9 mouse cellular contexts compared by ENCODE assay signal in the genomic region with DNA sequence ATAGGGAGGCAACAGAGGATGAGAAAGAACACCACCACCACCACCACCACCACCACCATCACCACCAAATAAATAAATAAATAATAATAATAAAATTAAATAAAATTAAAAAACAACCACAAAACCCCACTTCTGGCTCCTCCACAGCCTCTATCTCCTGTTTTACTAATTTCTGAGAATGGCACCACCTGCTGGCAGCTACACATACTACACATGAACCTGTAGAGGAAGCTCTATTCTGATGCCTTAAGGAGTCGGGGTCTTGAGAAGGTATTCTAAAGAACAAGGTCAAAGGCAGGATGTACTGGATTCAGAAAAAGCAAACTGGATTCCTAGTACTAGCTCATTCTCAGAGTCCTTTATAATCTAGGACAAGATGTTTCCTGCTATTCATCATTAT.
A peak's percentile ranks its signal among the peaks of the same experiment; 100 is the strongest.
DNase-seq lines count a peak whose midpoint lies in the region; ATAC-seq and TF ChIP-seq lines count a peak whose summit lies in the region.
"Had no signal": no experiment of that assay in that cellular context is flagged by ENCODE, and none has a peak within 500 bp of the region (broad histone marks: within the 10 kb centered on the region; RNA-seq: fewer than 3 reads in every experiment).

No protein-coding gene starts in this region.

- no peak overlapping the region for H3K4me2 ChIP-seq in forebrain, embryonic 11.5 days (ENCODE audit: low read depth, low read length, severe bottlenecking)
- H3K4me2 ChIP-seq in forebrain, embryonic 12.5 days, result no peak overlapping the region
- no peak overlapping the region for H3K4me2 ChIP-seq in midbrain, embryonic 11.5 days
- H3K4me2 ChIP-seq in midbrain, embryonic 13.5 days (replicated peaks), result no peak overlapping the region
- H3K4me2 ChIP-seq in lung, embryonic 14.5 days, result no peak overlapping the region
- H3K4me2 ChIP-seq: hindbrain, embryonic 15.5 days had no signal

- H3K36me3 ChIP-seq in forebrain, embryonic 11.5 days (ENCODE audit: control insufficient read depth, insufficient read depth, low read length), result no peaks in the 10 kb centered on the region
- H3K36me3 ChIP-seq in forebrain, embryonic 12.5 days (replicated peaks), result no peaks in the 10 kb centered on the region
- no peaks in the 10 kb centered on the region for H3K36me3 ChIP-seq in midbrain, embryonic 11.5 days (ENCODE audit: control insufficient read depth, insufficient read depth, low read length)
- no peaks in the 10 kb centered on the region for H3K36me3 ChIP-seq in midbrain, embryonic 13.5 days
- no peaks in the 10 kb centered on the region for H3K36me3 ChIP-seq in lung, embryonic 14.5 days (ENCODE audit: insufficient read depth)
- H3K36me3 ChIP-seq: hindbrain, embryonic 15.5 days had no signal

- 86% methylated on average over 1 of the region's 1 CpGs for WGBS in forebrain, embryonic 11.5 days
- 63% methylated on average over 1 of the region's 1 CpGs for WGBS in forebrain, embryonic 12.5 days
- 90% methylated on average over 1 of the region's 1 CpGs for WGBS in midbrain, embryonic 11.5 days
- WGBS in midbrain, embryonic 13.5 days, result 83% methylated on average over 1 of the region's 1 CpGs
- WGBS in lung, embryonic 14.5 days, result 57% methylated on average over 1 of the region's 1 CpGs

- no peaks in the 10 kb centered on the region for H3K4me1 ChIP-seq in forebrain, embryonic 11.5 days (replicated peaks; ENCODE audit: control insufficient read depth, insufficient read depth, low read length)
- no peaks in the 10 kb centered on the region for H3K4me1 ChIP-seq in forebrain, embryonic 12.5 days
- H3K4me1 ChIP-seq in midbrain, embryonic 11.5 days (ENCODE audit: control insufficient read depth, insufficient read depth, low read length), result no peaks in the 10 kb centered on the region; the same call in 1 of the 2 replicates
- H3K4me1 ChIP-seq in midbrain, embryonic 13.5 days (replicated peaks), result peaks cover 6% of the 10 kb centered on the region; the same call in 1 of the 2 replicates
- no peaks in the 10 kb centered on the region for H3K4me1 ChIP-seq in lung, embryonic 14.5 days (ENCODE audit: insufficient read depth)

- H3K27ac ChIP-seq in forebrain, embryonic 11.5 days (ENCODE audit: low read depth, low read length), result no peak overlapping the region
- no peak overlapping the region for H3K27ac ChIP-seq in forebrain, embryonic 12.5 days
- no peak overlapping the region for H3K27ac ChIP-seq in midbrain, embryonic 11.5 days (ENCODE audit: low read depth, low read length)
- no peak overlapping the region for H3K27ac ChIP-seq in midbrain, embryonic 13.5 days
- H3K27ac ChIP-seq in lung, embryonic 14.5 days (ENCODE audit: low read depth), result no peak overlapping the region
- H3K27ac ChIP-seq: hindbrain, embryonic 15.5 days had no signal

- no peaks in the 10 kb centered on the region for H3K9me3 ChIP-seq in forebrain, embryonic 11.5 days (ENCODE audit: control insufficient read depth, low read length)
- H3K9me3 ChIP-seq in forebrain, embryonic 12.5 days, result no peaks in the 10 kb centered on the region
- H3K9me3 ChIP-seq in midbrain, embryonic 11.5 days (ENCODE audit: control insufficient read depth, low read length), result no peaks in the 10 kb centered on the region
- no peaks in the 10 kb centered on the region for H3K9me3 ChIP-seq in midbrain, embryonic 13.5 days
- no peaks in the 10 kb centered on the region for H3K9me3 ChIP-seq in lung, embryonic 14.5 days (ENCODE audit: low read depth, low read length)
- H3K9me3 ChIP-seq: hindbrain, embryonic 15.5 days had no signal

- no peak for ATAC-seq in forebrain, embryonic 11.5 days (replicated peaks; ENCODE audit: low FRiP score)
- no peak for ATAC-seq in forebrain, embryonic 12.5 days (ENCODE audit: low FRiP score)
- ATAC-seq in midbrain, embryonic 11.5 days (ENCODE audit: low FRiP score), result 0 out of 2 replicates have a peak, but pooled peaks have one; percentile 52
- no peak for ATAC-seq in midbrain, embryonic 13.5 days
- ATAC-seq in granulocyte monocyte progenitor cell, adult 5-6 weeks (replicated peaks; ENCODE audit: poor library complexity, severe bottlenecking), result 0 out of 2 replicates have a peak, but pooled peaks have one; percentile 52
- ATAC-seq in lung, embryonic 14.5 days (ENCODE audit: insufficient read depth), result no peak

- no peak overlapping the region for H3K9ac ChIP-seq in forebrain, embryonic 11.5 days (ENCODE audit: low read length)
- no peak overlapping the region for H3K9ac ChIP-seq in forebrain, embryonic 12.5 days
- no peak overlapping the region for H3K9ac ChIP-seq in midbrain, embryonic 11.5 days (ENCODE audit: low read length)
- H3K9ac ChIP-seq in midbrain, embryonic 13.5 days (replicated peaks), result no peak overlapping the region
- H3K9ac ChIP-seq in lung, embryonic 14.5 days, result no peak overlapping the region
- H3K9ac ChIP-seq: hindbrain, embryonic 15.5 days had no signal

- no peaks in the 10 kb centered on the region for H3K27me3 ChIP-seq in forebrain, embryonic 11.5 days (ENCODE audit: control insufficient read depth, insufficient read depth, low read length)
- no peaks in the 10 kb centered on the region for H3K27me3 ChIP-seq in forebrain, embryonic 12.5 days
- H3K27me3 ChIP-seq in midbrain, embryonic 11.5 days (ENCODE audit: control insufficient read depth, insufficient read depth, low read length), result no peaks in the 10 kb centered on the region
- H3K27me3 ChIP-seq in midbrain, embryonic 13.5 days, result no peaks in the 10 kb centered on the region
- H3K27me3 ChIP-seq in lung, embryonic 14.5 days (ENCODE audit: insufficient read depth, low read length), result no peaks in the 10 kb centered on the region
- H3K27me3 ChIP-seq: hindbrain, embryonic 15.5 days had no signal

- H3K4me3 ChIP-seq in forebrain, embryonic 11.5 days (ENCODE audit: low read depth, low read length), result no peak overlapping the region
- H3K4me3 ChIP-seq in forebrain, embryonic 12.5 days (replicated peaks), result no peak overlapping the region
- no peak overlapping the region for H3K4me3 ChIP-seq in midbrain, embryonic 11.5 days (ENCODE audit: low read depth, low read length)
- H3K4me3 ChIP-seq in midbrain, embryonic 13.5 days (replicated peaks), result no peak overlapping the region
- H3K4me3 ChIP-seq in lung, embryonic 14.5 days (ENCODE audit: low read depth, low read length), result no peak overlapping the region
- H3K4me3 ChIP-seq: hindbrain, embryonic 15.5 days had no signal

- TF ChIP-seq CTCF in lung, embryonic 14.5 days (IDR thresholded peaks at IDR 0.05; ENCODE audit: low read depth), result peak; percentile 59

- peak; percentile 57 for DNase-seq in forebrain, embryonic 11.5 days (ENCODE audit: low spot score)
- peak; percentile 92 for DNase-seq in midbrain, embryonic 11.5 days (ENCODE audit: low spot score, missing footprints)
- peak; percentile 33 for DNase-seq in c-Kit-positive CD71-negative TER-119-negative erythroid progenitor cells, embryonic 14.5 days (ENCODE audit: low read depth)
- peak; percentile 78 for DNase-seq in lung, embryonic 14.5 days
- peak; percentile 11 to 19 for DNase-seq in thymus, postnatal 36 days

Comparison
In these comparisons a context has a peak if more than half of its experiments do, and no peak if none do; other contexts are left out.
1. ATAC-seq: peak in midbrain, embryonic 11.5 days (single experiment) and granulocyte monocyte progenitor cell, adult 5-6 weeks (single experiment); none in forebrain, embryonic 11.5 days (single experiment), forebrain, embryonic 12.5 days (single experiment), midbrain, embryonic 13.5 days (single experiment) and lung, embryonic 14.5 days (single experiment).
2. DNase-seq: peak in every context shown above with its lines; median percentile 92 in midbrain, embryonic 11.5 days; 78 in lung, embryonic 14.5 days; 57 in forebrain, embryonic 11.5 days; 33 in c-Kit-positive CD71-negative TER-119-negative erythroid progenitor cells, embryonic 14.5 days; 15 in thymus, postnatal 36 days.